ENCODE assay signal across 31 mouse cellular contexts in the genomic region with DNA sequence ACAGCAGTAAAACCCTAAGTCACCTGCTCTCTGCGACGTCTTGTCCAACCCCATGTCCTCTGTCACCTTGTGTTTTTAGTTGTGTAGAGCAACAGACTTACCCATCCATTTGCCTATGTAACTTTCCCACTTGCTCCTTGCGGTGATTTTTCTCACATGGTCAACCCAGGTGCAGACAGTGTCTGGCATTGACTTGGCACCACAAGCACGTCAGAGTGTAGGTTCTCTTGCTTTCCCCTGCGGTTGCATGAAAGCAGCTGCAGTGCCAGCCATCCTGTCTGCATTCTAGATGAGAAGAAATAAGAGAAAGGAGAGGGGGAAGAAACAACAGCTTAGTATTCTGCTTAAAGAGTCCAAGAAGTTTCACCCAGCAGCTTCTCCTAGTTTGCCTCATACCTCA.
"Had no signal": no experiment of that assay in that cellular context is flagged by ENCODE, and none has a peak within 500 bp of the region (broad histone marks: within the 10 kb centered on the region; RNA-seq: fewer than 3 reads in every experiment).

No protein-coding gene starts in this region.

- H3K9me3 ChIP-seq: limb, embryonic 10.5 days; limb, embryonic 12.5 days; limb, embryonic 13.5 days; limb, embryonic 15.5 days; liver, embryonic 12.5 days; liver, embryonic 13.5 days; liver, embryonic 15.5 days; lung, embryonic 15.5 days; megakaryocyte, embryonic 14.5 days; midbrain, embryonic 10.5 days; midbrain, embryonic 12.5 days; midbrain, embryonic 13.5 days; midbrain, embryonic 15.5 days; neural tube, embryonic 12.5 days had no signal

- ATAC-seq: liver, embryonic 12.5 days; liver, postnatal 0 days; lung, postnatal 0 days; midbrain, embryonic 13.5 days; midbrain, embryonic 15.5 days; midbrain, embryonic 16.5 days had no signal

- H3K36me3 ChIP-seq: limb, embryonic 10.5 days; limb, embryonic 12.5 days; limb, embryonic 13.5 days; limb, embryonic 15.5 days; liver, embryonic 12.5 days; liver, embryonic 13.5 days; liver, embryonic 15.5 days; lung, embryonic 15.5 days; midbrain, embryonic 10.5 days; midbrain, embryonic 12.5 days; midbrain, embryonic 13.5 days; midbrain, embryonic 15.5 days; neural tube, embryonic 12.5 days had no signal

- H3K9ac ChIP-seq: limb, embryonic 12.5 days; limb, embryonic 13.5 days; limb, embryonic 15.5 days; liver, embryonic 12.5 days; liver, embryonic 13.5 days; liver, embryonic 14.5 days; liver, embryonic 15.5 days; liver, postnatal 0 days; lung, embryonic 14.5 days; lung, embryonic 15.5 days; midbrain, embryonic 12.5 days; midbrain, embryonic 13.5 days; midbrain, embryonic 15.5 days; neural tube, embryonic 12.5 days had no signal

- H3K27ac ChIP-seq: left cerebral cortex, adult 2 months; limb, embryonic 10.5 days; limb, embryonic 12.5 days; limb, embryonic 13.5 days; limb, embryonic 15.5 days; liver, embryonic 12.5 days; liver, embryonic 13.5 days; liver, embryonic 14.5 days; liver, embryonic 15.5 days; lung, embryonic 15.5 days; macrophage; midbrain, embryonic 10.5 days; midbrain, embryonic 12.5 days; neural tube, embryonic 12.5 days had no signal

- H3K4me1 ChIP-seq: liver, embryonic 12.5 days; liver, embryonic 13.5 days; liver, embryonic 15.5 days had no signal

- DNase-seq: left cerebral cortex, postnatal 4 days; liver; liver, embryonic 13.5 days; liver, postnatal 0 days; lung, adult 18-20 months; lung, adult 2 months; lung, embryonic 14.5 days; lung, postnatal 10 days; lung, postnatal 14 days; lung, postnatal 36 days; lung, postnatal 4 days had no signal

- H3K4me2 ChIP-seq: limb, embryonic 12.5 days; limb, embryonic 13.5 days; limb, embryonic 15.5 days; liver, embryonic 11.5 days; liver, embryonic 12.5 days; liver, embryonic 13.5 days; liver, embryonic 15.5 days; lung, embryonic 14.5 days; lung, embryonic 15.5 days; midbrain, embryonic 12.5 days; midbrain, embryonic 13.5 days; midbrain, embryonic 15.5 days had no signal

- H3K4me3 ChIP-seq: left cerebral cortex, adult 2 months; limb, embryonic 10.5 days; limb, embryonic 12.5 days; limb, embryonic 13.5 days; limb, embryonic 15.5 days; liver, embryonic 12.5 days; liver, embryonic 13.5 days; liver, embryonic 15.5 days; lung, embryonic 15.5 days; megakaryocyte, embryonic 14.5 days; midbrain, embryonic 10.5 days; midbrain, embryonic 12.5 days; midbrain, embryonic 13.5 days; midbrain, embryonic 15.5 days; myocyte; neural tube, embryonic 12.5 days had no signal

- H3K27me3 ChIP-seq: liver, embryonic 13.5 days; lung, embryonic 15.5 days; midbrain, embryonic 15.5 days; neural tube, embryonic 12.5 days had no signal
